Mouse (Mus musculus) left cerebral cortex, postnatal 25 days (tissue): Measurements from ENCODE around the gene Tjp3. TPM values are rescaled to one million over a fixed set of nuclear protein-coding genes. Genes with fewer than 3 reads are reported as not detected.

Source experiments
- DNase-seq, 2 experiments: peaks; one replicate each; pipeline ENCODE4 v3.0.0; 2022; ENCODE audit warnings: low spot score in 2 of 2, mixed read lengths in 1 of 2
- intact Hi-C: fragments of 180-260 bp; cut with DNase I; formaldehyde crosslinking; loops from one replicate; pipeline ENCODE4 v1.15.1; 2025
- total RNA-seq, 2 experiments: library from RNA; stranded (reverse); gene quantifications; 2 replicates each; pipeline ENCODE4 v1.2.3; 2021

Gene Tjp3
- total RNA-seq, 2 experiments from 2014 or later: 0.23 to 0.30 TPM

- intact Hi-C loops: loop anchor here (5.0 kb wide), 2 partner anchors 58 to 163 kb away; partner anchors contain the start of gene Gipc3
- no peak for DNase-seq
These were observed 6.7 kb downstream of the Tjp3 start for GRCm38 (mm10) chr10:81284719-81285118.

- DNase-seq: no peak
- intact Hi-C loops: no loop called here
These were observed 7.2 kb downstream of the Tjp3 start for GRCm38 (mm10) chr10:81284189-81284588.

DNA sequence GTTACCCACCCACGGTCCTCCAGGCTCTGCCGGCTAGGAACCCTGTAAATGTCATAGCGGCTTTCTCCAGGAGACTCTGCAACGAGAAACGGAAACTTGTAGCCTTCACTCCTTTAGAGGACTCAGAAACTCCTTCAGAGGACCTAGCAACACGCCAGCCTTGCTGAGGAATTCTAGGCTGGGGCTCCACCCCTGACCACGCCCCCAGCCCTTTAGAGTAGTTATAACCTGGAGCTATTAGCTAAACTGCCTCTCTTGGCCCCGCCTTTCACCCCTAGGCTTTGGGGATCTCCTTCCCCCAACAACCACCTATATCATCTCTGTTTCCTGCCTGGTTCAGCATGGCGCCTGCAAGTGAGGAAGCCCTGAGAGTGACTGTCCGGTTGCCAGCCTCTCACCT, 11.9 kb downstream of the Tjp3 start:
- intact Hi-C loops: no loop called here
- DNase-seq: no peak

DNA sequence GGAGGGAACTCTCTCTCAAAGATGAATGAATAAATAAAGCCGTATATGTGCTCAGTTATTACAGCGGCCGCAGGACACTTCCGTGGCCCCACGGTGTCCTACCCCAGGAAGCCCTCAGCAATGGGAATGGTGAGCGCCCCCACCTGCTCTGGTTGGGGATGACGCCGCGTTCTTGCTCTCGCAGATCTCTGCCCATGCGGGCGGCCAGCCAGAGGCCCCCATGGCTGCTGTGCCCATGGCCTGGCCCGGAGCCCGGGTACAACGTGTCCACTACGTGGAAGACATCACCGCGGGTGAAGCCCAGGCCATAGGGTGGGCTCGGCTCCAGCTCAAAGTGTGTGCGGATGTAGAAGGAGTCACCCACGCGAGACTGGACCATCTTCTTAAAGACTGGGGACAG, 13.7 kb downstream of the Tjp3 start:
- no peak for DNase-seq
- intact Hi-C loops: no loop called here

DNA sequence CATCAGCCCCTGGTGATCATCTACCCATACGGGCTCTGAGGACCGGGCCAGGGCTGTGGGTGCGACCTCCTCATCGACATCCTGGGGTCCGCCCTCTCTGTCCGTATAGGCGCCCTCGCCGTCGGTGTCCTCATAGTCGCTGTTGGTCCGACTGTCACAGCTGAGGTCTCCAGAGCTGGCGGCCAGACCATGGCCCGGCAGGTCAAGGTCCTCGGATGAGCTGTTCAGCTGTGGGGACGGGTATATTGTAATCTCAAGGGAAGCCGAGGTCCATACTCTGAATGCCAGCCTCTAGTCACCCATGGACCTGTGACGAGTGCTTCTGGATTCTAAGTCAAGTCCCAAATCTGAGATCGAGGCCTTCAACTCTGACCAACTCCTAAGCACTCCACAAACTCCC, 17.5 kb downstream of the Tjp3 start:
- intact Hi-C loops: no loop called here
- no peak for DNase-seq

DNA sequence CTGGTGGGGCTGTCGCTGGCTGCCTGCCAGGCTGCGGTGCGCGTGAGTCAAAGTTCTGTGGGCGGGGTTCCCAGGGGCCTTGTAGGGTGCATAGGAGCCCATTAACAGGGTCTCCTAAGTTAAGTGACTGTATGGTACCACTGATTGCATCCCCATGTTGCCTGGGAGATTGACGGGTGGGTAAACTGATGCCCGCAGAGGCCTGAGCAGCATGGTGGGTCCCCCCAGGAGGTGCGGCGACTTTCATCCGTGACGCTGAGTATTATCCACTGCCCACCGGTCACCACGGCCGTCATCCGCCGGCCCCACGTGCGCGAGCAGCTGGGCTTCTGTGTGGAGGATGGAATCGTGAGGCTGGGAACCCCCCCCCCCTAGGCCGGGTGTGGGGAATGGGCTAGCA, 19.0 kb downstream of the Tjp3 start:
- intact Hi-C loops: no loop called here
- DNase-seq: no peak

DNA sequence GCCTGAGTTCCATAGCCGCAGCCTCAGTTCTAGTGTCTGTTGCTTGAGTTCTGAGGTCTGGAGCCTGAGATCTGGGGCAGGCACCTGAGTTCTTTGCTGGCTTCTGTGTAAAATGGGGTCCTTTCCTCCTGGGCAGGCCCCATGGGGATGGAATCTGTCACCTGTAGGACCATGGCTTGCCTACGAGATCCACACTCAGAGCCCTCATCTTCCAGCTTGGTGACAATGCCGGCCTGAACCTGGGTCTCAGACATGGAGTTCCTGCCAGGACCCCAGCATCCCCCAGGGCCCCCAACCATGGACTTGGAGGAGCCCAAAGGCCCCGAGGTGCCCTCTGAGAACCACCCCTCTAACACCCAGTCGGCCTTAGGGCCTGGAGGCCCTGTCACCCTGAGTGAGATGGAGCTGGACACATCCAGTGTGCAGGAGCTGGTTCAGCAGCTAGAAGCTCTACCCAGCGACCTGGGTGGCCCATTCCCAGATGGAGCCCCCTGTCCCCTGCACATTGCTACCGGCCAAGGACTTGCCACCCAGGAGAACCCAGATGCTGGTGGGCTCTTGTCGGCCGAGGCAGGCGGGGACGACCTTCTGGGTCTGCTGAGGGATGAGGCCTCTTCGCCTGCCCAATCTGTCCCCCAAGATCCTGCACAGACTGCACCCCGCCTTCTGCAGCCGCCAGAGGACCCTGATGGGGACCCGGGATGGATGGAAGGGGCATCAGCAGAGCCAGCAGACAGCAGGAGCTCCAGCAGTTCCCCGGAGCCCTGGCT, 22.6 kb downstream of the Tjp3 start:
- intact Hi-C loops: no loop called here
- DNase-seq: no peak

GRCm38 (mm10) chr10:81268056-81268455, 23.3 kb downstream of the Tjp3 start:
- intact Hi-C loops: no loop called here

GRCm38 (mm10) chr10:81266211-81267105, 24.9 kb downstream of the Tjp3 start, which contains the start of the genes Mrpl54 and Apba3:
TSS of gene Mrpl54 (minus strand) at chr10:81266934.
TSS of gene Apba3 (plus strand) at chr10:81266960.
- intact Hi-C loops: no loop called here
- DNase-seq: peak; percentile 96 to 98

More at GRCm38 (mm10) chr10:81268056-81268455, 23.3 kb downstream of the Tjp3 start:
- DNase-seq: peak; percentile 86 to 93

DNA sequence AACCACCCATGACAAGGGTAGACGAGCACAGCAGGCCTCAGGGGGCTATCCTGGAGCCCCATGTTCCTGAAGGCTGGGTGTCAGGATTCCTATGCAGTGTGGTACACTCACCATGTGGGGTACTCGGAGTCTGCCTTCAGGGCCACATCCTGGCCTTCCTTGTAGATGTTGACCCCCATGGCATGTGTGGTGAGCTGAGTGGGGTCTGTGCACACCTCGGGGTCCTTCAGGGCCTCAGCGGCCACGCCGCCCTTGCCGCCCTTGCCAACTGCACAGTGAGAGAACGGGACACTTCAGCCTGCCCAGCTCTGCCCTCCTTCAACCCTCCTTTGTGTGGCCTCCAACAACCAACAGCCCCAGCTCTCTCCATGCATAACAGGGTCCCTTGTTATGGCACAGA, 25.8 kb downstream of the Tjp3 start:
- no peak for DNase-seq
- intact Hi-C loops: no loop called here

DNA sequence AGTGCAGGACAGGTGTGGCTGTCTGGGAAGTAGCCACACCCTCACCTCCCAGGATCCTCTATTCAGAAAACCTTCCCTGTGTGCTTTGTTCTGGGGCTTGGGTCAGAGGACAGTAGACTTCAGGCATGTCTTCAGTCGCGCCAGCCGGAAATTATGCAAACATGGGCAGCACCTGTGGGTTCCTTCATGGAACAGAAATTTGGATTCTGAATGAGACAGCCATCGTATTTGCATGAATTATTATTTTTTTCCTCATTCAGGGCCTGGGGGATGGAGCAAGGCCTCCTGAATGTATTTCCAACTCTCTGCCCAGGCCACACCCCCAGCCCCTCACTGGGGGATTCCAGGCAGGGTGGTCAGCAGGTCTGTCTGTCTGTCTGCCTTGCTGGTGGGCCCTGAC, 30.4 kb downstream of the Tjp3 start:
- intact Hi-C loops: no loop called here
- no peak for DNase-seq

GRCm38 (mm10) chr10:81259225-81259884, 32.0 kb downstream of the Tjp3 start:
- DNase-seq: peak in 1 of 2 experiments; percentile 50
- intact Hi-C loops: no loop called here

DNA sequence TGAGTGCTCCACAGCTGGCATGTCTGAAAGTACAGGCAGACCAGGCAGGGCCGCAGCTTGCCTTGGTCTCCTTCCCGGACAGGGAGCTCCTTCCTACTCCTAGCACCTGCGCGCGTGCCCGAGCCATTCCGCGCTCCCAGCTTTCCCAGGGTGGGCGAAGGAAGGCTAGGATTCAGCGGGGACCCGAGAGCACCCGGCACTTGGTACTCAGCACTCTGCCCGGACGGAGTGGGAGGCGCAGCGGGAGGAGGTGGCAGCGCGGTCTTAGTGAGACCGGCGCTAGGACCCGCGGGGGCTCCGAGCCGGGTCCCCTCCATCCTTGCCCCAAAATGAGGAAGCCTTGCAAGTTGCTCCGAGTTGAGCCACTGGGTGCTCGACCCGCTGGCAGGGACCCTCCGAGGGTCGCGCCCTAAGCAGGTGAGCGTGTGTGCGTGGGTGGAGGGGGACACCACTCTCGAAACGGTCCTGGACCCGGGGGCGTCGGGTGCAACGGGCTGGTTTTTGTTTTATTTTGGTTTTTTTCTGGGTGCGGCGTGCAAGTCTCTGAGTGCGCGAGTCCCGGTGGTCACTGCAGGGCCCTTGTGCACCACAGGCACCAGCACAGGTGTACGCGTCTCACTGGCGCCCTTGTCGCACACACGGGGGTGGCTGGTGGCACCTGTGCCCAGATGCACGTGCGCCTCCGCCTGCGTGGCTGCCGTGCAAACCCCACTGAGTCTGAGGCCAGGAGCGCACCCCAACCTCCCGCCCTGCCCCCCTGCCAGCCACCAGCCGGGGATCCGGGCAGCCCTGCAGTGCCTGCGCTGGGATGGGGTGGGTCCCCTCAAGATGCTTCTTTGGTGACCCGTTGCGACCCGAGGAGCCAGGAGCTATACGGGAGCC, 34.0 kb downstream of the Tjp3 start:
- intact Hi-C loops: no loop called here

DNA sequence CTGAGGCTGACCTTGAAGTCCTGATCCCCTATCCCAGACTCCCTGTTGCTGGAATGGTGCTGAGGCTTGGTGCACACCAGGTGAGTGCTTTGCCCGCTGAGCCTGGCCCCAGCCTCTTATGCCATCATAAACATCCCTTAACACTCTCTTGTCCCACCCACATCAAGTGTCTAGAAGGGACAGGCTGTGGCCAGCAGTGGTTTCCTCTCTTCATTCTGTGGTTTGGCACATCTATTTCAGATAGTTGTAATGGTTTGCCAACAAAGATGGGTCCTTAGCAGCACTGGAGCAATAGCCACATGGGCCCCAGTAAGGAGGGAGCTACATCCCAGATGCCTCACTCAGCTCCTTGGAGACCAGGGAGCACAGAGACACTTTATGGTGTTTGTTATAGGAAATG, 36.5 kb downstream of the Tjp3 start:
- no peak for DNase-seq
- intact Hi-C loops: no loop called here

More for the DNA sequence above, 34.0 kb downstream of the Tjp3 start:
- peak; percentile 67 to 71 for DNase-seq

- DNase-seq: peak; percentile 89 to 97
- intact Hi-C loops: no loop called here
These were observed 38.7 kb downstream of the Tjp3 start, which contains the start of gene Matk for GRCm38 (mm10) chr10:81252424-81253419. TSS of gene Matk (plus strand) at chr10:81252935.

DNA sequence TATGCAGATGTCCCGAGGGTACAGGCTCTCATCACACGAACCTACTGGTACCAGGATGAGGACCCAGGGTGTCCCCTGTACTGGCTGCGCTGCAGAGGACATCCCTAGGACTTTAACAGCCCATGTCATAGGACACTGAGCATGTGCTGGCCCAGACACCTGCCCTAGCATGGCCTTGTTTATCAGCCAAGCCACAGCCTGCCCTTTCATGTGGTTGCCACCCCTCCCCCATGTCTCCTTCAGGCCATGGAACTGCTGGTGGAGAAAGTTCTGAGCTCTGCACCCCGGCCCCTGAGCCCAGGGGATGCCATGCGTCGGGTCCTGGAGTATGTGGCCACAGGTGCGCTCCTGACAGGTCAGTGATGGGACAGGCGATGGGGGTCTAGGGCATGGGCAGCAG, 41.9 kb downstream of the Tjp3 start:
- intact Hi-C loops: no loop called here

GRCm38 (mm10) chr10:81247804-81248203, 43.6 kb downstream of the Tjp3 start:
- DNase-seq: no peak
- intact Hi-C loops: no loop called here

More for the DNA sequence above, 41.9 kb downstream of the Tjp3 start:
- no peak for DNase-seq

GRCm38 (mm10) chr10:81245166-81245565, 46.2 kb downstream of the Tjp3 start:
- DNase-seq: peak in 1 of 2 experiments; percentile 79
- intact Hi-C loops: no loop called here
